Mouse (Mus musculus) liver, embryonic 11.5 days (tissue): ENCODE results near the gene Dok7. TPM values are rescaled to one million over a fixed set of nuclear protein-coding genes. Genes with fewer than 3 reads are reported as not detected.

Source experiments
- ATAC-seq: fragments of 200-750 bp; cut with Nextera tagmentation; replicated peaks from 2 replicates; pipeline ENCODE4 v1.8.0; 2017; ENCODE audit warnings: moderate number of reproducible peaks, mild to moderate bottlenecking, moderate TSS enrichment, moderate library complexity; ENCODE audit not compliant: low FRiP score
- DNase-seq: peaks from one replicate; pipeline ENCODE4 v3.0.0-alpha.2; 2017; ENCODE audit warnings: low spot score
- H3K27ac ChIP-seq: fragments of 300-500 bp; sonication (generic); 2 replicates; pipeline ENCODE4 v1.5.1; 2014; ENCODE audit warnings: mild to moderate bottlenecking, low read depth, low read length, control low read depth
- H3K27me3 ChIP-seq: fragments of 300-500 bp; sonication (generic); replicated peaks from 2 replicates; pipeline ENCODE4 v1.6.1; 2014; ENCODE audit warnings: low read length, mixed read lengths; ENCODE audit not compliant: control insufficient read depth, insufficient read depth
- H3K36me3 ChIP-seq: fragments of 300-500 bp; sonication (generic); 2 replicates; pipeline ENCODE4 v1.6.1; 2014; ENCODE audit warnings: mild to moderate bottlenecking, low read length, moderate library complexity, mixed read lengths; ENCODE audit not compliant: control insufficient read depth, insufficient read depth
- H3K4me1 ChIP-seq: fragments of 300-500 bp; sonication (generic); replicated peaks from 2 replicates; pipeline ENCODE4 v1.6.1; 2014; ENCODE audit warnings: low read length, mixed read lengths; ENCODE audit not compliant: control insufficient read depth, insufficient read depth
- H3K4me2 ChIP-seq: fragments of 300-500 bp; sonication (generic); 2 replicates; pipeline ENCODE4 v1.6.1; 2014; ENCODE audit warnings: mild to moderate bottlenecking, control low read depth, moderate library complexity
- H3K4me3 ChIP-seq: fragments of 300-500 bp; sonication (generic); 2 replicates; pipeline ENCODE4 v1.5.1; 2014; ENCODE audit warnings: low read depth, low read length, control low read depth
- H3K9ac ChIP-seq: fragments of 300-500 bp; sonication (generic); 2 replicates; pipeline ENCODE4 v1.6.1; 2014; ENCODE audit warnings: low read depth, low read length, control low read depth
- H3K9me3 ChIP-seq: fragments of 300-500 bp; sonication (generic); 2 replicates; pipeline ENCODE4 v1.6.1; 2016; ENCODE audit warnings: low read length, inconsistent platforms, mixed read lengths; ENCODE audit not compliant: control insufficient read depth
- WGBS: fragments of 180-500 bp; shearing (Covaris S2); extraction: QIAGEN DNeasy Blood & Tissue Kit; methylation state at CpG from one replicate; pipeline ENCODE4 v1.1.7; 2014; 5-methylcytosine and 5-hydroxymethylcytosine counted together
- polyA plus RNA-seq: library from polyadenylated mRNA; unstranded; fragments of >200 nt; fragmentation: Nextera tagmentation; extraction: Ambion mirVana; gene quantifications from 2 replicates; pipeline ENCODE4 v1.2.1, GENCODE M21; 2014

Gene Dok7
- polyA plus RNA-seq = 0.08 and 0.29 TPM in 2 replicates

GRCm38 (mm10) chr5:35056604-35057432 lies at the start of gene Dok7:
Dok7 (plus strand) TSS chr5:35056766.
- H3K4me3 ChIP-seq = peak within 1 kb of the TSS; percentile 57
- H3K27me3 ChIP-seq = peaks cover 50% of the 10 kb centered on the region
- no peaks in the 10 kb centered on the region for H3K9me3 ChIP-seq
- WGBS = 2% methylated on average over 67 of the region's 74 CpGs
- ATAC-seq = no peak
- peak within 1 kb of the TSS; percentile 83 for H3K4me2 ChIP-seq
- H3K9ac ChIP-seq = no peak within 1 kb of the TSS
- DNase-seq = no peak
- H3K27ac ChIP-seq = no peak within 1 kb of the TSS
- H3K4me1 ChIP-seq = peaks cover 5% of the 10 kb centered on the region; the same call in 1 of the 2 replicates
- H3K36me3 ChIP-seq = no peaks in the 10 kb centered on the region

- no peak overlapping the region for H3K27ac ChIP-seq
Observed at GRCm38 (mm10) chr5:35009163-35009562, 47.4 kb upstream of the Dok7 start.

GRCm38 (mm10) chr5:35010656-35011055 lies 45.9 kb upstream of the Dok7 start:
- DNase-seq (no peak), ATAC-seq (no peak)
- no peak overlapping the region for H3K27ac ChIP-seq
- H3K9ac ChIP-seq = no peak overlapping the region
- 77% methylated on average over 5 of the region's 5 CpGs for whole genome bisulfite sequencing
- H3K4me2 ChIP-seq = no peak overlapping the region
- no peaks in the 10 kb centered on the region for H3K27me3 ChIP-seq
- H3K4me3 ChIP-seq = no peak overlapping the region
- H3K9me3 ChIP-seq = no peaks in the 10 kb centered on the region
- peaks cover 6% of the 10 kb centered on the region; the same call in 1 of the 2 replicates for H3K36me3 ChIP-seq
- peaks cover 5% of the 10 kb centered on the region; the same call in 1 of the 2 replicates for H3K4me1 ChIP-seq

More at GRCm38 (mm10) chr5:35009163-35009562, 47.4 kb upstream of the Dok7 start:
- WGBS = 80% methylated on average over 4 of the region's 4 CpGs
- no peak overlapping the region for H3K4me3 ChIP-seq
- no peaks in the 10 kb centered on the region for H3K27me3 ChIP-seq
- H3K4me1 ChIP-seq = peaks cover 13% of the 10 kb centered on the region
- no peak for DNase-seq
- no peak overlapping the region for H3K9ac ChIP-seq
- H3K36me3 ChIP-seq = peaks cover 6% of the 10 kb centered on the region; the same call in 1 of the 2 replicates
- ATAC-seq = no peak
- H3K9me3 ChIP-seq = no peaks in the 10 kb centered on the region
- no peak overlapping the region for H3K4me2 ChIP-seq

GRCm38 (mm10) chr5:35011156-35011923 lies 45.2 kb upstream of the Dok7 start:
- Histone ChIP-seq H3K9ac (no peak overlapping the region), H3K27me3 (no peaks in the 10 kb centered on the region), H3K36me3 (peaks cover 8% of the 10 kb centered on the region; the same call in 1 of the 2 replicates), H3K4me1 (peaks cover 5% of the 10 kb centered on the region; the same call in 1 of the 2 replicates), H3K27ac (no peak overlapping the region), H3K4me3 (no peak overlapping the region), H3K9me3 (no peaks in the 10 kb centered on the region), H3K4me2 (no peak overlapping the region)
- ATAC-seq = no peak
- DNase-seq = no peak
- 87% methylated on average over 6 of the region's 6 CpGs for WGBS

GRCm38 (mm10) chr5:35014036-35014435 lies 42.5 kb upstream of the Dok7 start:
- Histone ChIP-seq H3K9me3 (no peaks in the 10 kb centered on the region), H3K27me3 (no peaks in the 10 kb centered on the region), H3K4me3 (no peak overlapping the region), H3K4me2 (no peak overlapping the region), H3K9ac (no peak overlapping the region), H3K27ac (no peak overlapping the region), H3K36me3 (peaks cover 7% of the 10 kb centered on the region; the same call in 1 of the 2 replicates), H3K4me1 (peaks cover 5% of the 10 kb centered on the region; the same call in 1 of the 2 replicates)
- 86% methylated on average over 6 of the region's 6 CpGs for WGBS
- ATAC-seq (no peak), DNase-seq (no peak)

GRCm38 (mm10) chr5:35019673-35020300 lies 36.8 kb upstream of the Dok7 start:
- H3K9me3 ChIP-seq = no peaks in the 10 kb centered on the region
- H3K9ac ChIP-seq = no peak overlapping the region
- ATAC-seq (no peak), DNase-seq (no peak)
- H3K27me3 ChIP-seq = no peaks in the 10 kb centered on the region
- WGBS = 74% methylated on average over 9 of the region's 9 CpGs
- no peak overlapping the region for H3K4me3 ChIP-seq
- no peaks in the 10 kb centered on the region for H3K4me1 ChIP-seq
- H3K4me2 ChIP-seq = no peak overlapping the region
- H3K36me3 ChIP-seq = peaks cover 6% of the 10 kb centered on the region; the same call in 1 of the 2 replicates
- no peak overlapping the region for H3K27ac ChIP-seq

- H3K36me3 ChIP-seq = peaks cover 9% of the 10 kb centered on the region; the same call in 1 of the 2 replicates
- no peak for ATAC-seq
- no peak for DNase-seq
- WGBS = 84% methylated on average over 9 of the region's 9 CpGs
- H3K9me3 ChIP-seq = no peaks in the 10 kb centered on the region
- no peaks in the 10 kb centered on the region for H3K27me3 ChIP-seq
- no peak overlapping the region for H3K4me3 ChIP-seq
- no peaks in the 10 kb centered on the region for H3K4me1 ChIP-seq
- no peak overlapping the region for H3K27ac ChIP-seq
- no peak overlapping the region for H3K9ac ChIP-seq
- H3K4me2 ChIP-seq = no peak overlapping the region
Observed at GRCm38 (mm10) chr5:35020410-35021241, 35.9 kb upstream of the Dok7 start.

GRCm38 (mm10) chr5:35024975-35025374 lies 31.6 kb upstream of the Dok7 start:
- 16% methylated on average over 2 of the region's 2 CpGs for WGBS
- DNase-seq = peak; percentile 54
- peaks cover 24% of the 10 kb centered on the region for H3K36me3 ChIP-seq

More at GRCm38 (mm10) chr5:35024975-35025374, 31.6 kb upstream of the Dok7 start:
- ATAC-seq = peak; percentile 48; the same call in 1 of the 2 replicates
- no peaks in the 10 kb centered on the region for H3K4me1 ChIP-seq
- H3K9ac ChIP-seq = no peak overlapping the region
- H3K27ac ChIP-seq = no peak overlapping the region
- no peak overlapping the region for H3K4me2 ChIP-seq
- no peaks in the 10 kb centered on the region for H3K27me3 ChIP-seq
- H3K9me3 ChIP-seq = no peaks in the 10 kb centered on the region
- no peak overlapping the region for H3K4me3 ChIP-seq
